Mouse (Mus musculus) forebrain, embryonic 12.5 days (tissue): ENCODE measurements around the gene Pdzd7. TPM values are rescaled to one million over a fixed set of nuclear protein-coding genes. Genes with fewer than 3 reads are reported as not detected.

ENCODE experiments used
- ATAC-seq: fragments of 200-750 bp; cut with Nextera tagmentation; 2 replicates; pipeline ENCODE4 v1.8.0; 2017; ENCODE audit warnings: moderate TSS enrichment; ENCODE audit not compliant: low FRiP score
- H3K27ac ChIP-seq: fragments of 300-500 bp; sonication (generic); 2 replicates; pipeline ENCODE4 v1.5.1; 2016; ENCODE audit warnings: mild to moderate bottlenecking
- H3K27me3 ChIP-seq: fragments of 300-500 bp; sonication (generic); 2 replicates; pipeline ENCODE4 v1.6.1; 2016; ENCODE audit warnings: mild to moderate bottlenecking
- H3K36me3 ChIP-seq: fragments of 300-500 bp; sonication (generic); replicated peaks from 2 replicates; pipeline ENCODE4 v1.6.1; 2016; ENCODE audit warnings: mild to moderate bottlenecking
- H3K4me1 ChIP-seq: fragments of 300-500 bp; sonication (generic); 2 replicates; pipeline ENCODE4 v1.6.1; 2016
- H3K4me2 ChIP-seq: fragments of 300-500 bp; sonication (generic); 2 replicates; pipeline ENCODE4 v1.6.1; 2016; ENCODE audit warnings: mild to moderate bottlenecking, moderate library complexity
- H3K4me3 ChIP-seq: fragments of 300-500 bp; sonication (generic); replicated peaks from 2 replicates; pipeline ENCODE4 v1.5.1; 2016; ENCODE audit warnings: mild to moderate bottlenecking
- H3K9ac ChIP-seq: fragments of 300-500 bp; sonication (generic); 2 replicates; pipeline ENCODE4 v1.6.1; 2016; ENCODE audit warnings: mild to moderate bottlenecking
- H3K9me3 ChIP-seq: fragments of 300-500 bp; sonication (generic); 2 replicates; pipeline ENCODE4 v1.6.1; 2016
- whole genome bisulfite sequencing: fragments of 180-500 bp; shearing (Covaris S2); methylation state at CpG from one replicate; pipeline ENCODE4 v1.1.7; 2016; 5-methylcytosine and 5-hydroxymethylcytosine counted together
- polyA plus RNA-seq: library from polyadenylated mRNA; unstranded; fragments of >200 nt; fragmentation: Nextera tagmentation; extraction: Ambion mirVana; gene quantifications from 2 replicates; pipeline ENCODE4 v1.2.1, GENCODE M21; 2016

The Pdzd7 gene
- polyA plus RNA-seq: 0.45 and 0.50 TPM in 2 replicates

GRCm38 (mm10) chr19:45045651-45046050, at the start of gene Pdzd7:
Gene Pdzd7, minus strand, starts transcription at chr19:45045717.
- Histone ChIP-seq H3K27me3 (peaks cover 36% of the 10 kb centered on the region), H3K36me3 (no peaks in the 10 kb centered on the region), H3K4me3 (peak within 1 kb of the TSS; percentile 51), H3K9me3 (no peaks in the 10 kb centered on the region), H3K9ac (peak within 1 kb of the TSS; percentile 64), H3K4me2 (peak within 1 kb of the TSS; percentile 67), H3K27ac (no peak within 1 kb of the TSS), H3K4me1 (peaks cover 42% of the 10 kb centered on the region)
- WGBS: 82% methylated on average over 5 of the region's 5 CpGs
- no peak for ATAC-seq

GRCm38 (mm10) chr19:45081841-45082550, 36.5 kb upstream of the Pdzd7 start:
- no peak for ATAC-seq
- 13% methylated on average over 11 of the region's 11 CpGs for WGBS
- Histone ChIP-seq H3K4me3 (no peak overlapping the region), H3K9me3 (no peaks in the 10 kb centered on the region), H3K4me1 (peaks cover 25% of the 10 kb centered on the region), H3K4me2 (no peak overlapping the region), H3K9ac (no peak overlapping the region), H3K27ac (no peak overlapping the region), H3K36me3 (no peaks in the 10 kb centered on the region), H3K27me3 (peaks cover 99% of the 10 kb centered on the region)

DNA sequence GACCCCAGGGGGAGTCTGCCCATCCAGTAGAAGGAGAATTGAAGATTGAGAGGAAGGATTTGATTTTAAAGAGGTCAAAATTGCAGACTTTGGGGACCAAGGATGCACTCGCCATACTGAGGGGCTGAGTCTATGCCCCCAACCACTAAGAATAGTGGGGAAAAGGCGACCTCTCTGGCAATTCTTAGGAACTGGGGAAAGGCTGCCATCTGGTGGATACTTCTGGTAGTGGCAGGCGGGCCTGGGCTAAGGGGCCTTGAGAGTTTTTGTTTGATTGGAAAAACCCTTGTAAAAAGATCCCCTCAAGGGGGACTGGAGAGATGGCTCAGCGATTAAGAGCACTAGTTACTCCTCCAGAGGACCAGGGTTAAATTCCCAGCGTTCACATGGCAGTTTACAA, 35.8 kb upstream of the Pdzd7 start:
- no peaks in the 10 kb centered on the region for H3K9me3 ChIP-seq
- H3K4me1 ChIP-seq: peaks cover 33% of the 10 kb centered on the region
- no peak overlapping the region for H3K9ac ChIP-seq
- H3K4me2 ChIP-seq: peak overlapping the region; percentile 51
- no peaks in the 10 kb centered on the region for H3K36me3 ChIP-seq
- WGBS: 0% methylated on average over 5 of the region's 5 CpGs
- peak overlapping the region; percentile 31 for H3K4me3 ChIP-seq
- peaks cover 99% of the 10 kb centered on the region for H3K27me3 ChIP-seq
- no peak for ATAC-seq
- H3K27ac ChIP-seq: no peak overlapping the region

DNA sequence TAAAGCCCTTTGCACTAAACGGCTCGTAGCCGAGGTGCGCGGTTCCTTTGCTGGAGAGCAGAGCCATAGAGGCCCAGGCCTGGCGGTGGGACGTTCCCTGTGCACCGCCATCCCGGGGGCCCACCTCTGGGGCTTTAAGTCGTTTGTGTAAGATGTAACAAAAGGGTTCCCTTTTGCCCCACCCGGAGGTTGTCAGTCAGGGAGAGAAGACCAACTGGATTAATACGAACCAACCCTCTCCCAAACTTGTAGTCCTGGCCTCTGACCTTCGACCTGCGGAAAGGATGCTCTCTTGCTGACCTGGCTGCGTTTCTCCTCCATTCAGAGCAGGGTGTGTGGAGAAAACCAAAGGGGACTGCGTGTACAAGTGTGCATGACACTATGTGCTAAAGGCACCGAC, 35.2 kb upstream of the Pdzd7 start:
- Histone ChIP-seq H3K4me1 (peaks cover 38% of the 10 kb centered on the region), H3K4me2 (peak overlapping the region; percentile 51), H3K4me3 (peak overlapping the region; percentile 31), H3K27me3 (peaks cover 99% of the 10 kb centered on the region), H3K36me3 (no peaks in the 10 kb centered on the region), H3K27ac (no peak overlapping the region), H3K9me3 (no peaks in the 10 kb centered on the region), H3K9ac (0 out of 2 replicates have a peak overlapping the region, but pooled peaks have one; percentile 3)
- ATAC-seq: no peak
- under 1% methylated on average over 17 of the region's 17 CpGs for whole genome bisulfite sequencing

- Histone ChIP-seq H3K4me3 (peak overlapping the region; percentile 31), H3K4me1 (peaks cover 43% of the 10 kb centered on the region), H3K9me3 (no peaks in the 10 kb centered on the region), H3K27me3 (peaks cover 98% of the 10 kb centered on the region), H3K36me3 (no peaks in the 10 kb centered on the region), H3K4me2 (peak overlapping the region; percentile 51), H3K9ac (peak overlapping the region; percentile 29), H3K27ac (no peak overlapping the region)
- no peak for ATAC-seq
- WGBS: under 1% methylated on average over 45 of the region's 45 CpGs
Measured at GRCm38 (mm10) chr19:45079769-45080515, 34.4 kb upstream of the Pdzd7 start.

GRCm38 (mm10) chr19:45078971-45079764, 33.7 kb upstream of the Pdzd7 start:
- ATAC-seq: no peak
- WGBS: 5% methylated on average over 16 of the region's 17 CpGs
- Histone ChIP-seq H3K4me2 (peak overlapping the region; percentile 51), H3K36me3 (no peaks in the 10 kb centered on the region), H3K4me3 (peak overlapping the region; percentile 31), H3K27ac (no peak overlapping the region), H3K9ac (no peak overlapping the region; the same call in 1 of the 2 replicates), H3K9me3 (no peaks in the 10 kb centered on the region), H3K27me3 (peaks cover 90% of the 10 kb centered on the region), H3K4me1 (peaks cover 46% of the 10 kb centered on the region)

- H3K4me3 ChIP-seq: no peak overlapping the region
- peaks cover 88% of the 10 kb centered on the region for H3K27me3 ChIP-seq
- no peak overlapping the region for H3K9ac ChIP-seq
- H3K4me1 ChIP-seq: peaks cover 44% of the 10 kb centered on the region
- H3K36me3 ChIP-seq: no peaks in the 10 kb centered on the region
- H3K4me2 ChIP-seq: no peak overlapping the region
- no peak overlapping the region for H3K27ac ChIP-seq
- WGBS: 4% methylated on average over 20 of the region's 20 CpGs
- no peaks in the 10 kb centered on the region for H3K9me3 ChIP-seq
- ATAC-seq: no peak
Measured at GRCm38 (mm10) chr19:45077742-45078645, 32.5 kb upstream of the Pdzd7 start.

- ATAC-seq: no peak
- H3K27me3 ChIP-seq: peaks cover 80% of the 10 kb centered on the region
- peak overlapping the region; percentile 34 for H3K4me3 ChIP-seq
- no peaks in the 10 kb centered on the region for H3K36me3 ChIP-seq
- no peaks in the 10 kb centered on the region for H3K9me3 ChIP-seq
- 1% methylated on average over 62 of the region's 62 CpGs for WGBS
- H3K4me2 ChIP-seq: peak overlapping the region; percentile 87
- H3K4me1 ChIP-seq: peaks cover 44% of the 10 kb centered on the region
- H3K27ac ChIP-seq: no peak overlapping the region
- H3K9ac ChIP-seq: peak overlapping the region; percentile 36; the same call in 1 of the 2 replicates
Measured at GRCm38 (mm10) chr19:45076586-45077510, 31.3 kb upstream of the Pdzd7 start.

DNA sequence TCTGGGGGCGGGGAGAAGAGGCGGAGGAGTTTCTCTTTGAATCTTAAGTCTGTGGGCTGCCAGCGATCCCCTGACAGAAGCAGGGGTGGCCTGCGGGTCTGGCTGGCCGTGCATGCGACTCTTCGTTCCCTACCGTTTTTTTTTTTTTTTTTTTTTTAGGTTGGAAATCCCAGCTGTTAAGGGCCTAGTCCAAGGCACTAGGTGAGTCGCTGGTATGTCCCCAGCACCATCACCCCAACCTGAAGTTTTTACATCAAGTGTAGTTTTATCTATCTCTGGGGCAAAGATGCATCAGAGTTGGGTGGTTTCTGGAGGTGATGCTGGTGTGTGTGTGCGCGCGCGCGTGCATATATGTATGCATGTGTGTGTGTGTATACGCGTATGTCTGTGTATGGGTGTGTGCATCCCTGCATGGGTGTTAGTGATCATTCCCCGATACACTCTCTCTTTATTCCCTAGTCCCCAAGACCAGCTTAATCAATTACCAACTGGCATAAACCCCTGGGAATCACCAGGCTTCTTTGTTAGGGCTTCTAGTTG, 30.6 kb upstream of the Pdzd7 start:
- Histone ChIP-seq H3K4me1 (peaks cover 43% of the 10 kb centered on the region), H3K27ac (no peak overlapping the region), H3K4me2 (peak overlapping the region; percentile 87), H3K4me3 (peak overlapping the region; percentile 63), H3K9me3 (no peaks in the 10 kb centered on the region), H3K9ac (no peak overlapping the region), H3K27me3 (peaks cover 79% of the 10 kb centered on the region), H3K36me3 (no peaks in the 10 kb centered on the region)
- ATAC-seq: no peak
- WGBS: 6% methylated on average over 17 of the region's 17 CpGs

GRCm38 (mm10) chr19:45075323-45076035, 30.0 kb upstream of the Pdzd7 start:
- H3K9ac ChIP-seq: peak overlapping the region; percentile 77; the same call in 1 of the 2 replicates
- H3K36me3 ChIP-seq: no peaks in the 10 kb centered on the region
- no peaks in the 10 kb centered on the region for H3K9me3 ChIP-seq
- H3K27ac ChIP-seq: no peak overlapping the region
- H3K4me2 ChIP-seq: peak overlapping the region; percentile 87
- ATAC-seq: peak; percentile 45
- peaks cover 37% of the 10 kb centered on the region for H3K4me1 ChIP-seq
- under 1% methylated on average over 32 of the region's 32 CpGs for WGBS
- peaks cover 79% of the 10 kb centered on the region for H3K27me3 ChIP-seq
- peak overlapping the region; percentile 63 for H3K4me3 ChIP-seq
